Mouse (Mus musculus) liver, embryonic 15.5 days (tissue): ENCODE measurements around the gene Pdgfb. TPM values are rescaled to one million over a fixed set of nuclear protein-coding genes. Genes with fewer than 3 reads are reported as not detected.

ENCODE experiments used
- ATAC-seq: fragments of 200-750 bp; cut with Nextera tagmentation; 2 replicates; pipeline ENCODE4 v1.8.0; 2017; ENCODE audit warnings: moderate number of reproducible peaks, mild to moderate bottlenecking, moderate library complexity; ENCODE audit not compliant: insufficient read depth
- H3K27ac ChIP-seq: fragments of 300-500 bp; sonication (generic); replicated peaks from 2 replicates; pipeline ENCODE4 v1.5.1; 2015; ENCODE audit warnings: mild to moderate bottlenecking, inconsistent platforms
- H3K27me3 ChIP-seq: fragments of 300-500 bp; sonication (generic); 2 replicates; pipeline ENCODE4 v1.6.1; 2015; ENCODE audit warnings: mild to moderate bottlenecking, inconsistent platforms
- H3K36me3 ChIP-seq: fragments of 300-500 bp; sonication (generic); replicated peaks from 2 replicates; pipeline ENCODE4 v1.6.1; 2015; ENCODE audit warnings: moderate library complexity, mild to moderate bottlenecking, inconsistent platforms
- H3K4me1 ChIP-seq: fragments of 300-500 bp; sonication (generic); replicated peaks from 2 replicates; pipeline ENCODE4 v1.6.1; 2015; ENCODE audit warnings: inconsistent platforms
- H3K4me2 ChIP-seq: fragments of 300-500 bp; sonication (generic); 2 replicates; pipeline ENCODE4 v1.6.1; 2015; ENCODE audit warnings: moderate library complexity, mild to moderate bottlenecking, inconsistent platforms
- H3K4me3 ChIP-seq: fragments of 300-500 bp; sonication (generic); replicated peaks from 2 replicates; pipeline ENCODE4 v1.5.1; 2015; ENCODE audit warnings: mild to moderate bottlenecking, inconsistent platforms
- H3K9ac ChIP-seq: fragments of 300-500 bp; sonication (generic); 2 replicates; pipeline ENCODE4 v1.6.1; 2015; ENCODE audit warnings: moderate library complexity, mild to moderate bottlenecking, inconsistent platforms
- H3K9me3 ChIP-seq: fragments of 300-500 bp; sonication (generic); replicated peaks from 2 replicates; pipeline ENCODE4 v1.6.1; 2016; ENCODE audit warnings: inconsistent platforms
- WGBS: fragments of 180-500 bp; shearing (Covaris S2); methylation state at CpG from one replicate; pipeline ENCODE4 v1.1.7; 2015; ENCODE audit warnings: mixed read lengths; ENCODE audit not compliant: insufficient replicate concordance; 5-methylcytosine and 5-hydroxymethylcytosine counted together
- polyA plus RNA-seq: library from polyadenylated mRNA; unstranded; fragments of >200 nt; fragmentation: Nextera tagmentation; extraction: Ambion mirVana; gene quantifications from 2 replicates; pipeline ENCODE4 v1.2.1, GENCODE M21; 2015

Gene Pdgfb
- polyA plus RNA-seq, 1 experiment from 2014 or later, result 0.51 TPM

- no peak for ATAC-seq
- H3K36me3 ChIP-seq, result no peaks in the 10 kb centered on the region
- peaks cover 34% of the 10 kb centered on the region for H3K27me3 ChIP-seq
- no peak overlapping the region for H3K4me3 ChIP-seq
- no peak overlapping the region for H3K9ac ChIP-seq
- no peak overlapping the region for H3K27ac ChIP-seq
- 19% methylated on average over 7 of the region's 7 CpGs for WGBS
- no peak overlapping the region for H3K4me2 ChIP-seq
- H3K9me3 ChIP-seq, result no peaks in the 10 kb centered on the region
- H3K4me1 ChIP-seq, result peaks cover 10% of the 10 kb centered on the region
These were observed 8.6 kb downstream of the Pdgfb start for GRCm38 (mm10) chr15:80006156-80006555.

- 35% methylated on average over 10 of the region's 10 CpGs for WGBS
- Histone ChIP-seq H3K27ac (no peak overlapping the region), H3K4me1 (peaks cover 10% of the 10 kb centered on the region), H3K36me3 (no peaks in the 10 kb centered on the region), H3K4me3 (no peak overlapping the region), H3K27me3 (peaks cover 27% of the 10 kb centered on the region), H3K4me2 (no peak overlapping the region), H3K9ac (no peak overlapping the region), H3K9me3 (no peaks in the 10 kb centered on the region)
- no peak for ATAC-seq
These were observed 9.3 kb downstream of the Pdgfb start for GRCm38 (mm10) chr15:80005436-80005835.

- H3K9ac ChIP-seq, result no peak overlapping the region
- peaks cover 10% of the 10 kb centered on the region for H3K4me1 ChIP-seq
- H3K27me3 ChIP-seq, result peaks cover 23% of the 10 kb centered on the region
- 10% methylated on average over 14 of the region's 14 CpGs for WGBS
- no peak overlapping the region for H3K4me3 ChIP-seq
- ATAC-seq, result peak; percentile 40; the same call in 1 of the 2 replicates
- no peaks in the 10 kb centered on the region for H3K36me3 ChIP-seq
- H3K4me2 ChIP-seq, result no peak overlapping the region
- no peaks in the 10 kb centered on the region for H3K9me3 ChIP-seq
- no peak overlapping the region for H3K27ac ChIP-seq
These were observed 10.0 kb downstream of the Pdgfb start for GRCm38 (mm10) chr15:80004644-80005340.

- no peak for ATAC-seq
- WGBS, result 28% methylated on average over 2 of the region's 2 CpGs
These were observed 11.2 kb downstream of the Pdgfb start for GRCm38 (mm10) chr15:80003581-80003980.

GRCm38 (mm10) chr15:80001601-80002000 is 13.2 kb downstream of the Pdgfb start:
- no peak overlapping the region for H3K4me3 ChIP-seq
- WGBS, result 80% methylated on average over 23 of the region's 23 CpGs
- no peak for ATAC-seq
- H3K4me2 ChIP-seq, result no peak overlapping the region
- peaks cover 10% of the 10 kb centered on the region for H3K4me1 ChIP-seq
- H3K9me3 ChIP-seq, result no peaks in the 10 kb centered on the region
- peaks cover 16% of the 10 kb centered on the region for H3K27me3 ChIP-seq
- no peaks in the 10 kb centered on the region for H3K36me3 ChIP-seq
- H3K9ac ChIP-seq, result no peak overlapping the region
- no peak overlapping the region for H3K27ac ChIP-seq

More at GRCm38 (mm10) chr15:80003581-80003980, 11.2 kb downstream of the Pdgfb start:
- H3K4me2 ChIP-seq, result no peak overlapping the region
- peaks cover 10% of the 10 kb centered on the region for H3K4me1 ChIP-seq
- no peaks in the 10 kb centered on the region for H3K9me3 ChIP-seq
- no peak overlapping the region for H3K9ac ChIP-seq
- peaks cover 20% of the 10 kb centered on the region for H3K27me3 ChIP-seq
- no peak overlapping the region for H3K4me3 ChIP-seq
- no peak overlapping the region for H3K27ac ChIP-seq
- H3K36me3 ChIP-seq, result no peaks in the 10 kb centered on the region

- Histone ChIP-seq H3K9me3 (no peaks in the 10 kb centered on the region), H3K27ac (no peak overlapping the region), H3K27me3 (peaks cover 14% of the 10 kb centered on the region), H3K4me3 (no peak overlapping the region), H3K36me3 (no peaks in the 10 kb centered on the region), H3K9ac (no peak overlapping the region), H3K4me1 (peaks cover 9% of the 10 kb centered on the region; the same call in 1 of the 2 replicates), H3K4me2 (no peak overlapping the region)
- no peak for ATAC-seq
- 14% methylated on average over 8 of the region's 8 CpGs for WGBS
These were observed 14.1 kb downstream of the Pdgfb start for GRCm38 (mm10) chr15:80000694-80001093.

GRCm38 (mm10) chr15:79997988-79998387 is 16.8 kb downstream of the Pdgfb start:
- Histone ChIP-seq H3K36me3 (no peaks in the 10 kb centered on the region), H3K9ac (no peak overlapping the region), H3K9me3 (no peaks in the 10 kb centered on the region), H3K4me2 (no peak overlapping the region), H3K27ac (no peak overlapping the region), H3K4me3 (no peak overlapping the region), H3K4me1 (no peaks in the 10 kb centered on the region; the same call in 1 of the 2 replicates), H3K27me3 (no peaks in the 10 kb centered on the region)
- WGBS, result 63% methylated on average over 3 of the region's 3 CpGs
- no peak for ATAC-seq

GRCm38 (mm10) chr15:79996781-79997180 is 18.0 kb downstream of the Pdgfb start:
- H3K27ac ChIP-seq, result no peak overlapping the region
- 76% methylated on average over 11 of the region's 11 CpGs for WGBS
- no peak for ATAC-seq

GRCm38 (mm10) chr15:79995552-79995951 is 19.2 kb downstream of the Pdgfb start:
- no peaks in the 10 kb centered on the region for H3K4me1 ChIP-seq
- H3K27ac ChIP-seq, result no peak overlapping the region
- no peak overlapping the region for H3K9ac ChIP-seq
- whole genome bisulfite sequencing, result 68% methylated on average over 7 of the region's 7 CpGs
- H3K36me3 ChIP-seq, result no peaks in the 10 kb centered on the region
- no peak overlapping the region for H3K4me2 ChIP-seq
- ATAC-seq, result no peak
- no peaks in the 10 kb centered on the region for H3K27me3 ChIP-seq
- H3K4me3 ChIP-seq, result no peak overlapping the region
- H3K9me3 ChIP-seq, result no peaks in the 10 kb centered on the region

More at GRCm38 (mm10) chr15:79996781-79997180, 18.0 kb downstream of the Pdgfb start:
- Histone ChIP-seq H3K27me3 (no peaks in the 10 kb centered on the region), H3K4me3 (no peak overlapping the region), H3K9ac (no peak overlapping the region), H3K4me1 (no peaks in the 10 kb centered on the region; the same call in 1 of the 2 replicates), H3K9me3 (no peaks in the 10 kb centered on the region), H3K36me3 (no peaks in the 10 kb centered on the region), H3K4me2 (no peak overlapping the region)

- Histone ChIP-seq H3K27me3 (no peaks in the 10 kb centered on the region), H3K36me3 (no peaks in the 10 kb centered on the region), H3K27ac (no peak overlapping the region), H3K4me3 (no peak overlapping the region), H3K4me1 (no peaks in the 10 kb centered on the region), H3K9me3 (no peaks in the 10 kb centered on the region), H3K9ac (no peak overlapping the region), H3K4me2 (no peak overlapping the region)
- ATAC-seq, result no peak
- 67% methylated on average over 4 of the region's 4 CpGs for WGBS
These were observed 20.2 kb downstream of the Pdgfb start for GRCm38 (mm10) chr15:79994566-79994965.

GRCm38 (mm10) chr15:79986182-79986581 is 28.6 kb downstream of the Pdgfb start:
- no peak overlapping the region for H3K27ac ChIP-seq
- no peaks in the 10 kb centered on the region for H3K9me3 ChIP-seq
- ATAC-seq, result no peak
- H3K36me3 ChIP-seq, result no peaks in the 10 kb centered on the region
- no peaks in the 10 kb centered on the region for H3K4me1 ChIP-seq
- 55% methylated on average over 8 of the region's 8 CpGs for WGBS
- H3K4me2 ChIP-seq, result no peak overlapping the region
- H3K27me3 ChIP-seq, result no peaks in the 10 kb centered on the region
- no peak overlapping the region for H3K9ac ChIP-seq
- no peak overlapping the region for H3K4me3 ChIP-seq

- WGBS, result 26% methylated on average over 11 of the region's 11 CpGs
- H3K9me3 ChIP-seq, result no peaks in the 10 kb centered on the region
- H3K27me3 ChIP-seq, result no peaks in the 10 kb centered on the region
- no peak overlapping the region for H3K4me3 ChIP-seq
- no peaks in the 10 kb centered on the region for H3K4me1 ChIP-seq
- H3K36me3 ChIP-seq, result no peaks in the 10 kb centered on the region
- no peak overlapping the region for H3K9ac ChIP-seq
- ATAC-seq, result no peak
- no peak overlapping the region for H3K27ac ChIP-seq
- no peak overlapping the region for H3K4me2 ChIP-seq
These were observed 29.3 kb downstream of the Pdgfb start for GRCm38 (mm10) chr15:79985471-79985870.
